Mouse (Mus musculus) spleen, adult 2 months (tissue): ENCODE data around the gene 1300017J02Rik.

Experiments used
- CTCF ChIP-seq: fragments of 200-500 bp; IDR thresholded peaks from 2 replicates; pipeline ENCODE4 v1.5.1; 2011; ENCODE audit warnings: mild to moderate bottlenecking, inconsistent platforms; ENCODE audit not compliant: insufficient read depth, insufficient read length, insufficient replicate concordance; ENCODE audit errors: extremely low read depth
- POLR2A ChIP-seq: fragments of 200-500 bp; IDR thresholded peaks from 2 replicates; pipeline ENCODE4 v1.6.1; 2011; ENCODE audit warnings: low read depth, low read length, inconsistent platforms

DNA sequence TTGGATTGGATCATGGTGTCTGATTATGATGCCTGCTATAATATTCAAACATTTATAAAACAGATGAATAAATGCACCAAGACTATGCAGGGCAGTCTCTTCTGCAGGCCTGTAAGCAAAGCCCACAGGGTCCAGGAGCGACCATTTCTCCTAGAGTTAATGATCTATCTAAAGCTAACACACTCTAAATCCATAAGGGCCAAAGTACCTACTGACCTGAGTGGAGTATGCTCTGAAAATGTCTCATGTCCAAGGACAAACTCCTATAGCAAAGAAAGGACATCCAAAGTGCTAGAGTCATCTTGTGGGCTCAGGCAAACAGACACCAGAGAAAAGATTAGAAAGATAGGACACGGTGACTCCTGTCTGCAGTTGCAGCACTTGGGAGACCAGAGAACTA, 10.4 kb downstream of the 1300017J02Rik start:
- no peak for TF ChIP-seq CTCF
- no peak for TF ChIP-seq POLR2A
